Mouse (Mus musculus) ES-Bruce4 (cell line): ENCODE measurements around the gene Gstm2. TPM values are rescaled to one million over a fixed set of nuclear protein-coding genes. Genes with fewer than 3 reads are reported as not detected.
A peak's percentile ranks its signal among the peaks of the same experiment; 100 is the strongest.
"Not testable (repeated sequence)": the region's sequence is repeated elsewhere in the genome, so short reads cannot be mapped to it uniquely, and the experiment has no call there.

Experiments used
- H3K27ac ChIP-seq: 2 replicates; pipeline ENCODE4 v1.5.1; 2012; ENCODE audit warnings: low read length, inconsistent platforms; ENCODE audit not compliant: insufficient read depth
- H3K27me3 ChIP-seq: 2 replicates; pipeline ENCODE4 v1.6.1; 2012; ENCODE audit warnings: mild to moderate bottlenecking, low read length, inconsistent platforms; ENCODE audit not compliant: control insufficient read depth, poor library complexity, insufficient read depth, severe bottlenecking
- H3K36me3 ChIP-seq: 2 replicates; pipeline ENCODE4 v1.6.1; 2012; ENCODE audit warnings: inconsistent platforms, mild to moderate bottlenecking, low read length, moderate library complexity; ENCODE audit not compliant: control insufficient read depth, poor library complexity, insufficient read depth, severe bottlenecking
- H3K4me1 ChIP-seq: one replicate; pipeline ENCODE4 v1.8.1; 2011; ENCODE audit warnings: low read length; ENCODE audit not compliant: control insufficient read depth, insufficient read depth
- H3K4me3 ChIP-seq: 2 replicates; pipeline ENCODE4 v1.5.1; 2011; ENCODE audit warnings: low read depth, mild to moderate bottlenecking, low read length
- H3K9ac ChIP-seq: 2 replicates; pipeline ENCODE4 v1.6.1; 2012; ENCODE audit warnings: low read depth, mild to moderate bottlenecking, inconsistent platforms; ENCODE audit not compliant: poor library complexity, severe bottlenecking
- H3K9me3 ChIP-seq: replicated peaks from 2 replicates; pipeline ENCODE4 v1.6.1; 2012; ENCODE audit warnings: mild to moderate bottlenecking, low read length, inconsistent platforms; ENCODE audit not compliant: control insufficient read depth, poor library complexity, insufficient read depth, severe bottlenecking
- CTCF ChIP-seq: IDR thresholded peaks from one replicate; pipeline ENCODE4 v1.8.1; 2011; ENCODE audit warnings: low read depth, low read length
- EP300 ChIP-seq: IDR thresholded peaks from 2 replicates; pipeline ENCODE4 v1.6.1; 2011; ENCODE audit warnings: low read depth, low read length; ENCODE audit not compliant: insufficient read depth
- POLR2A ChIP-seq: IDR thresholded peaks from one replicate; pipeline ENCODE4 v1.8.1; 2011; ENCODE audit warnings: low read length; ENCODE audit not compliant: insufficient read depth
- polyA plus RNA-seq: library from polyadenylated mRNA; stranded (reverse); fragments of >200 nt; gene quantifications from 2 replicates; pipeline ENCODE4 v1.2.4, GENCODE M21; 2011; ENCODE audit warnings: low read depth; ENCODE audit not compliant: missing spikeins, insufficient read depth, insufficient read length

The Gstm2 gene
- polyA plus RNA-seq, 1 experiment: 74.8 TPM

DNA sequence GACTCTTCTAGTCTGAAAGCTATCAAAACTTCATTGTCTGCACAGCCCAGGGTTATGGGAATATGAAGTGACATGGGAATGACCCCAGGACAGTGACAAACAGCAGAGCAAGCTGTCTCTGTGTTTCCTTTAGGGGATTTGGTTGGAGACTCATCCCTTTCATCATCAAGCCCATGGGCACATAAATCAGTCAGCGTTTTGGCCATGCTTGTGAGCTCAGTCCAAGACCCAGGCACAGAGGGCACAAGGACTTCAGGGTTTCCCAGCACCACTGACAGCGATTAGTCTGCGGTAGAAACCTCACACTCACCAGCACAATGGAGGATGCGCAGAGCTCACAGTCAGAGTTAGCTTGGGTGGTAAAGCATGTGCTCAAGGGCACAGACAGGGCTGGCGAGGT lies 32.3 kb downstream of the Gstm2 start:
- Histone ChIP-seq H3K9me3 (no peaks in the 10 kb centered on the region), H3K4me1 (peaks cover 4% of the 10 kb centered on the region), H3K4me3 (no peak overlapping the region), H3K27ac (no peak overlapping the region), H3K27me3 (no peaks in the 10 kb centered on the region), H3K36me3 (no peaks in the 10 kb centered on the region), H3K9ac (no peak overlapping the region)
- TF ChIP-seq CTCF (no peak), EP300 (no peak), POLR2A (no peak)

DNA sequence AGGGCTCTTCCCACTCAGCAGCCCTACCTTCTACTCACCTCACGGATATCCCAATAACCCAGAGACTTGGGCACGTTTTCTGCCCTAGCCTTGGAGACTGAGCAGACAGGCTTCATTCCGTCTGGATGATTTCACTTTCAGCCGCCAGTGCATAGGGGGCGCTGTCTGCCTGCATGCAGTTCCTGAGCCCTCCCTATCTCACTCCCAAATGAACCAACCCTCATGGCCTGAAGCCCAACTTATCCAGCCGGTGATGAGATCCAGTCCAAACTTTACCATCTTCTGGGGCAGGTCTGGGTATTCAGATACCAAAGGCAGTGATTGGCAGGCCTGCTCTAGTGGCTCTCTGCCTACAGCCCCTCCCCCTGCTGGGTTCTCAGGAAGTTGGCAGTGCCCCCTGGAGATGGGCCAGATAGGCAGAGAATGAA lies 32.9 kb downstream of the Gstm2 start:
- no peak overlapping the region for H3K9ac ChIP-seq
- no peaks in the 10 kb centered on the region for H3K27me3 ChIP-seq
- TF ChIP-seq POLR2A (no peak), CTCF (peak; percentile 98), EP300 (peak; percentile 66; the same call in 1 of the 2 replicates)
- H3K36me3 ChIP-seq: no peaks in the 10 kb centered on the region
- H3K9me3 ChIP-seq: no peaks in the 10 kb centered on the region
- H3K4me1 ChIP-seq: peaks cover 3% of the 10 kb centered on the region
- H3K4me3 ChIP-seq: peak overlapping the region; percentile 38; the same call in 1 of the 2 replicates
- no peak overlapping the region for H3K27ac ChIP-seq

DNA sequence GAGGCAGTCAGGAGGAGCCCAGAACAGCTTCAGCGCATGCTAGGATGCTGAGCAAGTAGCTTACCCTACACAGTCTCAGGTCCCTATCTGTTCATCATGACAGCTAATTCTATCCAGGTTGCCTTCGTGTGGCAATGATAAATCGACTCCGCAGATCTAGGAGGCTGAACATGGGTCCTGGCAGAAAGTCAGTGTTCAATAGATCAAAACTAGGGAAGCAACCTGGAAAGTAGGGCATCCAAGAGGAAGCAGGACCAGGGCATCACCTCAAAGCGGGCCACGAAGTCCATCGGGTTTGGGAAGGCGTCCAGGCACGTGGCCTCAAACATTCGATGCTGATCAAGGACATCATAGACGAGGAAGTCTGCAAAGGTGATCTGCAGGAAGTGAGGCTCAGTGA lies 35.7 kb downstream of the Gstm2 start:
- Histone ChIP-seq H3K27me3 (no peaks in the 10 kb centered on the region), H3K9ac (no peak overlapping the region), H3K36me3 (no peaks in the 10 kb centered on the region), H3K4me3 (no peak overlapping the region), H3K9me3 (no peaks in the 10 kb centered on the region), H3K27ac (no peak overlapping the region), H3K4me1 (no peaks in the 10 kb centered on the region)
- TF ChIP-seq CTCF (no peak), EP300 (no peak), POLR2A (no peak)

GRCm38 (mm10) chr3:107949461-107949860 lies 36.8 kb downstream of the Gstm2 start:
- not testable (repeated sequence) for H3K4me3 ChIP-seq, H3K4me1 ChIP-seq, H3K9me3 ChIP-seq, H3K27me3 ChIP-seq, H3K27ac ChIP-seq, H3K36me3 ChIP-seq, H3K9ac ChIP-seq

DNA sequence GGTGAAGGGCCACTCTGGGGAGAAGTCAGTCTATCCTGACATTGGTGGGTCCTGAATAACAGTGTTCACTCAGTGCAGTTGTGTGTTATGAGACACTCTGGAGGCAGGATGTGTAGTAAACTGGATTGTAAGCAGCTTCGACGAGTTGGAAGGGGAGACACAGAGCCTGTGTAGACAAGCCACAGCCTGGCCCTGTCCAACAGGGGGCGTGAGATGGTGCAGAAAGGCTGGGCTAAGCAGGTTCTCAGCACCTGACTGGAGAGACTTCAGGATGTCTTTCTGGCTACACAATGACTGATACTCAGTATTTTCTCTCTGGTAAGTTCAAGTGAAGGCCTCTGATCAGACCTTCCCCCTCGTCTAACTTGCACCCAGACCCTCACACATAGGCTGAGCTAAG lies 40.5 kb downstream of the Gstm2 start:
- Histone ChIP-seq H3K9ac (no peak overlapping the region), H3K4me1 (no peaks in the 10 kb centered on the region), H3K27me3 (no peaks in the 10 kb centered on the region), H3K27ac (no peak overlapping the region), H3K36me3 (no peaks in the 10 kb centered on the region), H3K4me3 (no peak overlapping the region), H3K9me3 (no peaks in the 10 kb centered on the region)
- TF ChIP-seq CTCF (peak; percentile 70), EP300 (no peak)

DNA sequence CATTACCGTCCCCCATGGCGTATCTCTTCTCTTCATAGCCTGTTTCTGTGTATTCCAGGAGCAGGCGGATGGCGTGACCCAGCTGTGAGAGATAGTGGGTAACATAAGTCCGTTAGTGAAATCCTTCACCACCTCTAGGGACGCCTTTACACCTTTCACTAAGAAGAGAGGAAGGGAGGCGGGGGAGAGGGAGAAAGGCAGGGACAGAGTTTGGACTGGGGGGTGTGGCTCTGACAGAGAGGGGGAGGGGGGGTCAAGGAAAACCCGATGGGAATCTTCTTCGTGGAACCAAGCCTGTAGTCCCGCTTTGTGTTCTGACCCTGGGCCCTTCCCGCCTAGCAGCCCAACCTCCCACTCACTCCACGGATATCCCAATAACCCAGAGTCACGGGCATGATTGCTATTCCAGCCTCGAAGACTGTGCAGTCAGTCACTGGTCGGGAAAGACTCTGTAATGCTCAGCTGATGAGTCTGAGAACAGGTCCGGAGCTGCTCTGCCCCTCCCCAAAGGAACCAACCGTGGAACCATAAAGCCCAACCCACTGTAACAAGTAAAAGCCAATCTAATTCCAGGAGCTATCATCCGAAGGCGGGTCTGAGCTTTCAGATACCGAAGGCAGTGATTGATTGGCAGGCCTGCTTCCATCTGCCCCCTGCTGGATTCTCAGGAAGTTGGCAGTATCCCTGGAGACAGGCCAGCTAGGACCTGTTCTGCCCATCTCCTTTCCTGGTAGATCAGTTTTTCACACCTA lies 42.8 kb downstream of the Gstm2 start, which contains the start of gene Gstm6:
Gstm6 (minus strand) TSS at position 511 of the 752 bp plus-strand sequence.
- H3K4me3 ChIP-seq: peak within 1 kb of the TSS; percentile 72
- H3K27me3 ChIP-seq: no peaks in the 10 kb centered on the region
- no peak within 1 kb of the TSS for H3K9ac ChIP-seq
- no peaks in the 10 kb centered on the region for H3K9me3 ChIP-seq
- TF ChIP-seq EP300 (0 out of 2 replicates have a peak, but pooled peaks have one; percentile 20), CTCF (peak; percentile 77), POLR2A (no peak)
- H3K36me3 ChIP-seq: no peaks in the 10 kb centered on the region
- H3K27ac ChIP-seq: no peak within 1 kb of the TSS
- H3K4me1 ChIP-seq: no peaks in the 10 kb centered on the region
